Mouse (Mus musculus): ENCODE data around the gene Drd3.

The Drd3 gene

GRCm38 (mm10) chr16:43801137-43801536, 47.3 kb downstream of the Drd3 start:
- DNase-seq (ENCODE audit: extremely low spot score, low spot score) = peak; percentile 19

- DNase-seq (ENCODE audit: extremely low spot score, low spot score) = peak; percentile 81
Measured at GRCm38 (mm10) chr16:43801791-43802307, 48.0 kb downstream of the Drd3 start.

- DNase-seq (ENCODE audit: extremely low spot score, low spot score) = no peak
Measured at GRCm38 (mm10) chr16:43802466-43802865, 48.6 kb downstream of the Drd3 start.

- no peak for DNase-seq (ENCODE audit: extremely low spot score, low spot score)
Measured at GRCm38 (mm10) chr16:43804364-43804763, 50.5 kb downstream of the Drd3 start.

- no peak for DNase-seq (ENCODE audit: extremely low spot score, low spot score)
Measured at GRCm38 (mm10) chr16:43807048-43807447, 53.2 kb downstream of the Drd3 start.

- DNase-seq (ENCODE audit: extremely low spot score, low spot score) = no peak
Measured at GRCm38 (mm10) chr16:43809429-43809828, 55.6 kb downstream of the Drd3 start.

GRCm38 (mm10) chr16:43811402-43811801, 57.6 kb downstream of the Drd3 start:
- no peak for DNase-seq (ENCODE audit: extremely low spot score, low spot score)

GRCm38 (mm10) chr16:43814644-43815043, 60.8 kb downstream of the Drd3 start:
- DNase-seq (ENCODE audit: extremely low spot score, low spot score) = no peak

GRCm38 (mm10) chr16:43816321-43816720, 62.5 kb downstream of the Drd3 start:
- DNase-seq (ENCODE audit: extremely low spot score, low spot score) = no peak

GRCm38 (mm10) chr16:43818404-43818803, 64.6 kb downstream of the Drd3 start:
- DNase-seq (ENCODE audit: extremely low spot score, low spot score) = no peak

GRCm38 (mm10) chr16:43827492-43827891, 73.7 kb downstream of the Drd3 start:
- no peak for DNase-seq (ENCODE audit: extremely low spot score, low spot score)

- DNase-seq (ENCODE audit: extremely low spot score, low spot score) = no peak
Measured at GRCm38 (mm10) chr16:43831957-43832356, 78.1 kb downstream of the Drd3 start.

GRCm38 (mm10) chr16:43841236-43841635, 87.4 kb downstream of the Drd3 start:
- no peak for DNase-seq (ENCODE audit: extremely low spot score, low spot score)

GRCm38 (mm10) chr16:43849839-43850238, 96.0 kb downstream of the Drd3 start:
- DNase-seq (ENCODE audit: extremely low spot score, low spot score) = no peak

GRCm38 (mm10) chr16:43858941-43859476, 105.2 kb downstream of the Drd3 start:
- no peak for DNase-seq (ENCODE audit: extremely low spot score, low spot score)

GRCm38 (mm10) chr16:43860624-43861023, 106.8 kb downstream of the Drd3 start:
- no peak for DNase-seq (ENCODE audit: extremely low spot score, low spot score)

GRCm38 (mm10) chr16:43869805-43870204, 116.0 kb downstream of the Drd3 start:
- DNase-seq (ENCODE audit: extremely low spot score, low spot score) = no peak

- DNase-seq (ENCODE audit: extremely low spot score, low spot score) = no peak
Measured at GRCm38 (mm10) chr16:43871419-43871818, 117.6 kb downstream of the Drd3 start.

Measured in neural tube, embryonic 10.5 days (tissue).